Mouse (Mus musculus) forebrain, embryonic 12.5 days (tissue): ENCODE measurements around the gene Gm20388. TPM values are rescaled to one million over a fixed set of nuclear protein-coding genes. Genes with fewer than 3 reads are reported as not detected.

Experiments
- ATAC-seq: fragments of 200-750 bp; cut with Nextera tagmentation; 2 replicates; pipeline ENCODE4 v1.8.0; 2017; ENCODE audit warnings: moderate TSS enrichment; ENCODE audit not compliant: low FRiP score
- H3K27ac ChIP-seq: fragments of 300-500 bp; sonication (generic); 2 replicates; pipeline ENCODE4 v1.5.1; 2016; ENCODE audit warnings: mild to moderate bottlenecking
- H3K27me3 ChIP-seq: fragments of 300-500 bp; sonication (generic); 2 replicates; pipeline ENCODE4 v1.6.1; 2016; ENCODE audit warnings: mild to moderate bottlenecking
- H3K36me3 ChIP-seq: fragments of 300-500 bp; sonication (generic); replicated peaks from 2 replicates; pipeline ENCODE4 v1.6.1; 2016; ENCODE audit warnings: mild to moderate bottlenecking
- H3K4me1 ChIP-seq: fragments of 300-500 bp; sonication (generic); 2 replicates; pipeline ENCODE4 v1.6.1; 2016
- H3K4me2 ChIP-seq: fragments of 300-500 bp; sonication (generic); 2 replicates; pipeline ENCODE4 v1.6.1; 2016; ENCODE audit warnings: mild to moderate bottlenecking, moderate library complexity
- H3K4me3 ChIP-seq: fragments of 300-500 bp; sonication (generic); replicated peaks from 2 replicates; pipeline ENCODE4 v1.5.1; 2016; ENCODE audit warnings: mild to moderate bottlenecking
- H3K9ac ChIP-seq: fragments of 300-500 bp; sonication (generic); 2 replicates; pipeline ENCODE4 v1.6.1; 2016; ENCODE audit warnings: mild to moderate bottlenecking
- H3K9me3 ChIP-seq: fragments of 300-500 bp; sonication (generic); 2 replicates; pipeline ENCODE4 v1.6.1; 2016
- WGBS: fragments of 180-500 bp; shearing (Covaris S2); methylation state at CpG from one replicate; pipeline ENCODE4 v1.1.7; 2016; 5-methylcytosine and 5-hydroxymethylcytosine counted together
- polyA plus RNA-seq: library from polyadenylated mRNA; unstranded; fragments of >200 nt; fragmentation: Nextera tagmentation; extraction: Ambion mirVana; gene quantifications from 2 replicates; pipeline ENCODE4 v1.2.1, GENCODE M21; 2016

Gm20388 gene
- polyA plus RNA-seq, 1 experiment from 2014 or later: not detected

DNA sequence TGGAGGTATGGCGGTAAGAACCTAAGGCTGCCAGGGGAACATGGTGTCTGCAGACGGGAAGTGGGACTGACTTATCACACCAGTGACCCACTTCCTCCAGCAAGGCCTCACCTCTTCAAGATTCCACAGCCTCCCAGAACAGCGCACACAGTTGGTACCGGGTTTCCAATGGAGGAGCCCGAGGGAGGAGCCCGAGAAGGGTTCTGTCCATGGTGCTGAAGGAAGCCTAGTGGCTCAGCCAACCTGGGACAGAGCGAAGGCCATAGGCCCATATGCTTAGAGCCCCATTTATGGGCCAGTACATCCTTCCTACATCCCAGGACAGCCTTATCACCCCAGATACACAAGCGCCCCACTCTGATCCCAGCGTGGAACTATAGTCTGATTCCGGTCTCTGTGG lies 1850.8 kb downstream of the Gm20388 start:
- no peaks in the 10 kb centered on the region for H3K9me3 ChIP-seq
- H3K4me3 ChIP-seq: no peak overlapping the region
- no peak overlapping the region for H3K27ac ChIP-seq
- H3K36me3 ChIP-seq: no peaks in the 10 kb centered on the region
- peaks cover 11% of the 10 kb centered on the region for H3K4me1 ChIP-seq
- H3K4me2 ChIP-seq: no peak overlapping the region
- 0 out of 2 replicates have a peak, but pooled peaks cover 5% of the 10 kb centered on the region for H3K27me3 ChIP-seq
- no peak overlapping the region for H3K9ac ChIP-seq
- WGBS: 36% methylated on average over 10 of the region's 10 CpGs
- ATAC-seq: no peak

DNA sequence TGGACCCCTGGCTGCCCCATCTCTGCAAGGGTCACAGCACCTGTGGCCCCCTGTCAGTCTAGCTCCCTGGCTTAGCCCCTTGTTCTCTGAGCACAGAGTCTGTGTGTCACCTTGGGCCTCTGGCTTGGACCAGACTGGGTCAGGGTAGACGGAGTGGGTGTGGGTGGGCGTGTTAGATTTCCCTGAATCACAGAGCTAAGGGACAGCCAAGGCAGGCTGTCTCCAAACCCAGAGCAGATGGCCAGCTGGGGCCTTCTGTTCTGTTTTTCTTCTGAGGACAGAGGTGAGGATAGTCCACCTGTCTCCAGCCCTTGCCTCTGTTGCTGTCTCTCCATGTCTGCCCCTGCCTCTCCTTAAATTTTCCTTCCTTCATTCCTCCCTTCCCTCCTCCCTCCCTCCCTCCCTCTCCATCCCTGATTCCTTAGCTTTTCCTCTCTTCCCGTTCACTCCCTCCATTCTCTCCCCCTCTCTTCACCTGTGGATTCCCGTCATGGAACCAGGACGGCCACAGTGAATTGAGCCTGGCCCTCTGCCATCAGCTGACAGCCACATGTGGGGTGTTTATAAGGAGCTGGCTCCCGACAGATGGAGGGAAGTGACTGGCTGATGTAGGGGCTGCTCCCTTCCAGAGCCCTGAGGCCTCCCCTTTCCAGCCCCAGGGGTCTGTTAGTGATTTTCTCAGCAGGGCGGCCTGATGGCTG lies 1852.5 kb downstream of the Gm20388 start:
- ATAC-seq: no peak
- H3K9me3 ChIP-seq: no peaks in the 10 kb centered on the region
- peaks cover 11% of the 10 kb centered on the region for H3K4me1 ChIP-seq
- H3K4me2 ChIP-seq: no peak overlapping the region
- 0 out of 2 replicates have a peak, but pooled peaks cover 5% of the 10 kb centered on the region for H3K27me3 ChIP-seq
- WGBS: 66% methylated on average over 7 of the region's 7 CpGs
- peak overlapping the region; percentile 61; the same call in 1 of the 2 replicates for H3K27ac ChIP-seq
- no peak overlapping the region for H3K9ac ChIP-seq
- no peak overlapping the region for H3K4me3 ChIP-seq
- H3K36me3 ChIP-seq: no peaks in the 10 kb centered on the region

DNA sequence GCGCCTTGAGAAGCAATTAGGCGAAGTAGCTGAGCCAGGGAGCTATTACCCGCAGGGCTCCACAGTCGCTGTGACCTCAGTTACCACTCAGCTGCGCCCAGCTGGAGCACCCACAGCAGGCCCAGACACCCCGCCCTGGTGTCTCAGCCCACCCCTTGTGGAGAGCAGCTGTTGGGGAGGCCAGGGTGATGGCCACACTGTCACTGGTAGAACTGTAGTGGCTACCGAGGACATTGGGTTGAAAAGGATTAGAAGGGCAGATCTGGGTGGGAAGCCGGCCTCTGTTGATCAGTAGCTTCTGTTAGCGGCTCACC lies 1853.0 kb downstream of the Gm20388 start:
- Histone ChIP-seq H3K4me2 (no peak overlapping the region), H3K36me3 (no peaks in the 10 kb centered on the region), H3K4me3 (no peak overlapping the region), H3K27ac (peak overlapping the region; percentile 61; the same call in 1 of the 2 replicates), H3K4me1 (peaks cover 11% of the 10 kb centered on the region), H3K9me3 (no peaks in the 10 kb centered on the region), H3K27me3 (0 out of 2 replicates have a peak, but pooled peaks cover 5% of the 10 kb centered on the region), H3K9ac (no peak overlapping the region)
- ATAC-seq: no peak; the same call in 1 of the 2 replicates
- 76% methylated on average over 9 of the region's 9 CpGs for WGBS

- ATAC-seq: no peak
- Histone ChIP-seq H3K4me3 (no peak overlapping the region), H3K27me3 (no peaks in the 10 kb centered on the region), H3K9me3 (no peaks in the 10 kb centered on the region), H3K27ac (no peak overlapping the region), H3K4me1 (peaks cover 22% of the 10 kb centered on the region), H3K36me3 (no peaks in the 10 kb centered on the region), H3K4me2 (no peak overlapping the region), H3K9ac (no peak overlapping the region)
- 86% methylated on average over 7 of the region's 7 CpGs for WGBS
Observed at GRCm38 (mm10) chr8:121765594-121766138, 1855.0 kb downstream of the Gm20388 start.

GRCm38 (mm10) chr8:121769095-121769494 lies 1858.5 kb downstream of the Gm20388 start:
- no peak overlapping the region for H3K4me3 ChIP-seq
- H3K27me3 ChIP-seq: no peaks in the 10 kb centered on the region
- H3K9me3 ChIP-seq: no peaks in the 10 kb centered on the region
- H3K27ac ChIP-seq: no peak overlapping the region
- peaks cover 27% of the 10 kb centered on the region for H3K4me1 ChIP-seq
- no peaks in the 10 kb centered on the region for H3K36me3 ChIP-seq
- no peak overlapping the region for H3K4me2 ChIP-seq
- ATAC-seq: no peak
- no peak overlapping the region for H3K9ac ChIP-seq
- WGBS: 62% methylated on average over 3 of the region's 3 CpGs

DNA sequence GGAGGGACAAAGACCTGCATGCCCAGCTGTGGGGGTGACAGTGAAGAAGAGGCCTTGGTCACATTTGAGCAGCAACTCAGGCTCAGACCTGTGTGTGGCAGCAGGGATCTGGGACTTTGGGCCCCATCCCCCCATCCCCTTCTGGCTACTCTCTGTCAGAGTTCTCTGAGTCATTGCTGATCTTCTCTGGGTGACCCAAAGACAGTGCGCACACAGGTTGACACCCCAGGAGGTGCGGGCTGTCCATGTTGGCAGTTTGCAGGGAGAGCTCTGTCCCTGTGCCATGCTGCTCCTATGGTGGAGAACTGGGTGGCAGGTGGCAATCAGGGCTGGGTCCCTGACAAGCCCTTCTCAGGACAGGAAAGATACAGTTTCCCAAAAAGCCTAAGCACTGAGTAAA lies 1859.0 kb downstream of the Gm20388 start:
- WGBS: 85% methylated on average over 2 of the region's 2 CpGs
- H3K9ac ChIP-seq: no peak overlapping the region
- H3K4me3 ChIP-seq: no peak overlapping the region
- H3K27ac ChIP-seq: no peak overlapping the region
- no peaks in the 10 kb centered on the region for H3K36me3 ChIP-seq
- H3K4me1 ChIP-seq: peaks cover 27% of the 10 kb centered on the region
- no peak for ATAC-seq
- H3K27me3 ChIP-seq: no peaks in the 10 kb centered on the region
- no peaks in the 10 kb centered on the region for H3K9me3 ChIP-seq
- no peak overlapping the region for H3K4me2 ChIP-seq

GRCm38 (mm10) chr8:121770845-121771752 lies 1860.5 kb downstream of the Gm20388 start:
- Histone ChIP-seq H3K9me3 (no peaks in the 10 kb centered on the region), H3K4me1 (peaks cover 27% of the 10 kb centered on the region), H3K4me3 (no peak overlapping the region), H3K27ac (peak overlapping the region; percentile 50; the same call in 1 of the 2 replicates), H3K36me3 (no peaks in the 10 kb centered on the region), H3K9ac (no peak overlapping the region), H3K4me2 (peak overlapping the region; percentile 30), H3K27me3 (no peaks in the 10 kb centered on the region)
- 26% methylated on average over 19 of the region's 19 CpGs for WGBS
- ATAC-seq: peak; percentile 87

- ATAC-seq: no peak
- Histone ChIP-seq H3K27ac (no peak overlapping the region), H3K9me3 (no peaks in the 10 kb centered on the region), H3K4me3 (no peak overlapping the region), H3K9ac (no peak overlapping the region), H3K4me1 (peaks cover 27% of the 10 kb centered on the region), H3K27me3 (no peaks in the 10 kb centered on the region), H3K36me3 (no peaks in the 10 kb centered on the region), H3K4me2 (no peak overlapping the region)
- 89% methylated on average over 12 of the region's 12 CpGs for WGBS
Observed at GRCm38 (mm10) chr8:121773876-121774275, 1863.2 kb downstream of the Gm20388 start.

GRCm38 (mm10) chr8:121782493-121782892 lies 1871.9 kb downstream of the Gm20388 start:
- ATAC-seq: no peak

DNA sequence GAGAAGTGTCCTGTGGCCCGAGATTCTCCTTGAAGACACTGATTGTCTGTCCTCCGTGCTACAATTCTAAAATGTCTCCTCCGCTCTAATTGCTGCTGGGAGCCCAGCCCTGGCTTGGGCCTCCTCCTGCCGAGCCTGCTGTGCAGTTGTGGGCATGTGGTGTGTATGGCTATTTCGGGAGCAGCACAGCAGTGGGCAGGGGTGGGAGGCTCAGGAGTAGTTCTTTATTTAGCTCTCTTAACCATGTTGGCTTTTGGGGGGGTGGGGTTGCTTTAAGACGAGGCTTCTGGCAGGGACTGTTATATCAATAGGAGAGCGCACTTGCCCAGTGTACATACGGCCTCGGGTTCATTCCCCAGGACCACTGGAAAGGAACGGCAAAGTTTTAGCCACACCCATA lies 1875.9 kb downstream of the Gm20388 start:
- no peaks in the 10 kb centered on the region for H3K9me3 ChIP-seq
- no peaks in the 10 kb centered on the region for H3K27me3 ChIP-seq
- no peaks in the 10 kb centered on the region for H3K4me1 ChIP-seq
- H3K4me2 ChIP-seq: no peak overlapping the region
- ATAC-seq: no peak
- H3K36me3 ChIP-seq: 0 out of 2 replicates have a peak, but pooled peaks cover 4% of the 10 kb centered on the region
- 63% methylated on average over 10 of the region's 10 CpGs for WGBS
- no peak overlapping the region for H3K9ac ChIP-seq
- no peak overlapping the region for H3K27ac ChIP-seq
- no peak overlapping the region for H3K4me3 ChIP-seq

More at GRCm38 (mm10) chr8:121782493-121782892, 1871.9 kb downstream of the Gm20388 start:
- no peak overlapping the region for H3K9ac ChIP-seq
- H3K9me3 ChIP-seq: no peaks in the 10 kb centered on the region
- H3K4me3 ChIP-seq: no peak overlapping the region
- no peaks in the 10 kb centered on the region for H3K36me3 ChIP-seq
- 84% methylated on average over 5 of the region's 5 CpGs for WGBS
- no peak overlapping the region for H3K4me2 ChIP-seq
- no peaks in the 10 kb centered on the region; the same call in 1 of the 2 replicates for H3K4me1 ChIP-seq
- no peak overlapping the region for H3K27ac ChIP-seq
- H3K27me3 ChIP-seq: no peaks in the 10 kb centered on the region

- Histone ChIP-seq H3K9me3 (no peaks in the 10 kb centered on the region), H3K9ac (no peak overlapping the region), H3K27ac (no peak overlapping the region), H3K4me2 (no peak overlapping the region), H3K36me3 (0 out of 2 replicates have a peak, but pooled peaks cover 4% of the 10 kb centered on the region), H3K4me1 (no peaks in the 10 kb centered on the region), H3K4me3 (no peak overlapping the region), H3K27me3 (no peaks in the 10 kb centered on the region)
- whole genome bisulfite sequencing: 89% methylated on average over 8 of the region's 8 CpGs
- ATAC-seq: no peak
Observed at GRCm38 (mm10) chr8:121788786-121789185, 1878.1 kb downstream of the Gm20388 start.

DNA sequence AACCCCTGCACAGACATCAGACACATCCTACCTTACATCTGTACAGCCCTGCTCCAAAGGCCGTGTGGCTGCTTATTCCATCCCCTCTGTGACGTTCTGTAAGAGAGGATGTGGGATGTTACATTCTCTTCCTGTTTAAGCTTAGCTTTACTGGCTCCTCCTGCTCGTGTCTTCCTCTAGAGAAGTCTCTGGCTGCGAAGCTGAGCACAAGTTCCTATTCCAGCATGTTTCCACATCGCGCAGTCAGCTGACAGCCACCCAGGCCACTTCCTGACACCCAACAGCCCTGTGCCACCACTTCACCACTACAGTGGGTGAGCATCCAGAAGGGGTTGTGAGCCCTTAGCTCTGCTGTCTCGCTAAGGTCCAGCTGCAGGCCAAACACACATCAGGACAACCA lies 1881.5 kb downstream of the Gm20388 start:
- no peak overlapping the region for H3K4me2 ChIP-seq
- no peak for ATAC-seq
- no peak overlapping the region for H3K9ac ChIP-seq
- H3K27me3 ChIP-seq: no peaks in the 10 kb centered on the region
- WGBS: 84% methylated on average over 7 of the region's 7 CpGs
- H3K4me1 ChIP-seq: no peaks in the 10 kb centered on the region
- H3K9me3 ChIP-seq: no peaks in the 10 kb centered on the region
- H3K27ac ChIP-seq: no peak overlapping the region
- H3K4me3 ChIP-seq: no peak overlapping the region
- H3K36me3 ChIP-seq: peaks cover 34% of the 10 kb centered on the region
